Mouse (Mus musculus) hindbrain, embryonic 15.5 days (tissue): ENCODE data around the gene Nudt15. TPM values are rescaled to one million over a fixed set of nuclear protein-coding genes. Genes with fewer than 3 reads are reported as not detected.
A peak's percentile ranks its signal among the peaks of the same experiment; 100 is the strongest.
"Not testable (repeated sequence)": the region's sequence is repeated elsewhere in the genome, so short reads cannot be mapped to it uniquely, and the experiment has no call there.

Experiments
- ATAC-seq: fragments of 200-750 bp; cut with Nextera tagmentation; 2 replicates; pipeline ENCODE4 v1.8.0; 2017; ENCODE audit warnings: low read depth, moderate number of reproducible peaks, moderate TSS enrichment; ENCODE audit not compliant: low FRiP score
- H3K27ac ChIP-seq: fragments of 300-500 bp; sonication (generic); replicated peaks from 2 replicates; pipeline ENCODE4 v1.5.1; 2015; ENCODE audit warnings: mild to moderate bottlenecking, inconsistent platforms
- H3K27me3 ChIP-seq: fragments of 300-500 bp; sonication (generic); 2 replicates; pipeline ENCODE4 v1.6.1; 2015; ENCODE audit warnings: control low read depth, inconsistent platforms
- H3K36me3 ChIP-seq: fragments of 300-500 bp; sonication (generic); 2 replicates; pipeline ENCODE4 v1.6.1; 2015; ENCODE audit warnings: control low read depth, inconsistent platforms
- H3K4me1 ChIP-seq: fragments of 300-500 bp; sonication (generic); replicated peaks from 2 replicates; pipeline ENCODE4 v1.6.1; 2015; ENCODE audit warnings: control low read depth, inconsistent platforms
- H3K4me2 ChIP-seq: fragments of 300-500 bp; sonication (generic); 2 replicates; pipeline ENCODE4 v1.6.1; 2015; ENCODE audit warnings: moderate library complexity, mild to moderate bottlenecking, inconsistent platforms
- H3K4me3 ChIP-seq: fragments of 300-500 bp; sonication (generic); 2 replicates; pipeline ENCODE4 v1.5.1; 2015; ENCODE audit warnings: mild to moderate bottlenecking, inconsistent platforms
- H3K9ac ChIP-seq: fragments of 300-500 bp; sonication (generic); 2 replicates; pipeline ENCODE4 v1.6.1; 2015; ENCODE audit warnings: inconsistent platforms
- H3K9me3 ChIP-seq: fragments of 300-500 bp; sonication (generic); 2 replicates; pipeline ENCODE4 v1.6.1; 2016; ENCODE audit warnings: control low read depth, inconsistent platforms
- WGBS: fragments of 180-500 bp; shearing (Covaris S2); methylation state at CpG from one replicate; pipeline ENCODE4 v1.1.7; 2015; 5-methylcytosine and 5-hydroxymethylcytosine counted together
- polyA plus RNA-seq: library from polyadenylated mRNA; unstranded; fragments of >200 nt; fragmentation: Nextera tagmentation; extraction: Ambion mirVana; gene quantifications from 2 replicates; pipeline ENCODE4 v1.2.1, GENCODE M21; 2015

Nudt15 gene
- polyA plus RNA-seq, 1 experiment from 2014 or later = 8.5 TPM

GRCm38 (mm10) chr14:73547034-73547433 lies 1.0 kb downstream of the Nudt15 start:
- H3K36me3 ChIP-seq = no peaks in the 10 kb centered on the region
- H3K4me2 ChIP-seq = no peak overlapping the region
- H3K9me3 ChIP-seq = no peaks in the 10 kb centered on the region
- no peak overlapping the region for H3K27ac ChIP-seq
- H3K4me1 ChIP-seq = peaks cover 1% of the 10 kb centered on the region; the same call in 1 of the 2 replicates
- no peaks in the 10 kb centered on the region for H3K27me3 ChIP-seq
- H3K4me3 ChIP-seq = no peak overlapping the region
- ATAC-seq = no peak
- no peak overlapping the region for H3K9ac ChIP-seq
- 74% methylated on average over 4 of the region's 4 CpGs for WGBS

GRCm38 (mm10) chr14:73543781-73544180 lies 4.3 kb downstream of the Nudt15 start:
- H3K36me3 ChIP-seq = no peaks in the 10 kb centered on the region
- H3K27ac ChIP-seq = no peak overlapping the region
- ATAC-seq = no peak
- no peaks in the 10 kb centered on the region for H3K9me3 ChIP-seq
- H3K4me3 ChIP-seq = no peak overlapping the region
- no peak overlapping the region for H3K9ac ChIP-seq
- 68% methylated on average over 6 of the region's 6 CpGs for WGBS
- H3K4me1 ChIP-seq = no peaks in the 10 kb centered on the region
- H3K27me3 ChIP-seq = no peaks in the 10 kb centered on the region
- no peak overlapping the region for H3K4me2 ChIP-seq

GRCm38 (mm10) chr14:73535641-73536040 lies 12.4 kb downstream of the Nudt15 start:
- Histone ChIP-seq H3K27me3 (no peaks in the 10 kb centered on the region), H3K4me1 (no peaks in the 10 kb centered on the region), H3K9ac (no peak overlapping the region), H3K4me2 (no peak overlapping the region), H3K27ac (no peak overlapping the region), H3K9me3 (no peaks in the 10 kb centered on the region), H3K36me3 (no peaks in the 10 kb centered on the region), H3K4me3 (no peak overlapping the region)
- WGBS = 89% methylated on average over 2 of the region's 2 CpGs
- ATAC-seq = no peak

GRCm38 (mm10) chr14:73533755-73534465 lies 14.1 kb downstream of the Nudt15 start:
- Histone ChIP-seq H3K36me3 (no peaks in the 10 kb centered on the region), H3K9ac (no peak overlapping the region), H3K4me3 (no peak overlapping the region), H3K9me3 (no peaks in the 10 kb centered on the region), H3K27me3 (no peaks in the 10 kb centered on the region), H3K27ac (no peak overlapping the region), H3K4me1 (no peaks in the 10 kb centered on the region), H3K4me2 (no peak overlapping the region)
- WGBS = 75% methylated on average over 6 of the region's 6 CpGs
- ATAC-seq = no peak

- H3K9ac ChIP-seq, H3K4me2 ChIP-seq, H3K36me3 ChIP-seq, H3K4me3 ChIP-seq, H3K9me3 ChIP-seq, H3K27me3 ChIP-seq, H3K27ac ChIP-seq, ATAC-seq: not testable (repeated sequence)
- H3K4me1 ChIP-seq = peaks cover 11% of the 10 kb centered on the region; the same call in 1 of the 2 replicates
- WGBS = 81% methylated on average over 3 of the region's 3 CpGs
These were observed 19.4 kb downstream of the Nudt15 start for GRCm38 (mm10) chr14:73528661-73529060.

- ATAC-seq = peak; percentile 100
- Histone ChIP-seq H3K9me3 (no peaks in the 10 kb centered on the region), H3K27ac (peak within 1 kb of the TSS; percentile 97), H3K27me3 (peaks cover 3% of the 10 kb centered on the region; the same call in 1 of the 2 replicates), H3K4me3 (peak within 1 kb of the TSS; percentile 58), H3K4me2 (peak within 1 kb of the TSS; percentile 49), H3K36me3 (no peaks in the 10 kb centered on the region), H3K9ac (peak within 1 kb of the TSS; percentile 65), H3K4me1 (peaks cover 11% of the 10 kb centered on the region; the same call in 1 of the 2 replicates)
- WGBS = 0% methylated on average over 41 of the region's 41 CpGs
These were observed 23.1 kb downstream of the Nudt15 start, which contains the start of gene Sucla2 for GRCm38 (mm10) chr14:73524766-73525448. Sucla2 (plus strand) TSS chr14:73525319.

- Histone ChIP-seq H3K4me2 (peak overlapping the region; percentile 49), H3K9me3 (no peaks in the 10 kb centered on the region), H3K4me1 (peaks cover 11% of the 10 kb centered on the region; the same call in 1 of the 2 replicates), H3K4me3 (no peak overlapping the region), H3K9ac (no peak overlapping the region), H3K36me3 (no peaks in the 10 kb centered on the region), H3K27me3 (peaks cover 3% of the 10 kb centered on the region; the same call in 1 of the 2 replicates), H3K27ac (no peak overlapping the region)
- 86% methylated on average over 3 of the region's 3 CpGs for WGBS
- no peak for ATAC-seq
These were observed 23.9 kb downstream of the Nudt15 start for GRCm38 (mm10) chr14:73524136-73524535.

- Histone ChIP-seq H3K4me2 (peak within 1 kb of the TSS; percentile 95), H3K4me1 (peaks cover 18% of the 10 kb centered on the region), H3K9me3 (no peaks in the 10 kb centered on the region), H3K36me3 (0 out of 2 replicates have a peak, but pooled peaks cover 4% of the 10 kb centered on the region), H3K27ac (peak within 1 kb of the TSS; percentile 58), H3K4me3 (peak within 1 kb of the TSS; percentile 89), H3K9ac (peak within 1 kb of the TSS; percentile 80), H3K27me3 (no peaks in the 10 kb centered on the region)
- WGBS = under 1% methylated on average over 40 of the region's 41 CpGs
- ATAC-seq = peak; percentile 96
These were observed 38.1 kb downstream of the Nudt15 start, which contains the start of gene Med4 for GRCm38 (mm10) chr14:73509765-73510423. Med4 (plus strand) TSS chr14:73510025.

GRCm38 (mm10) chr14:73508630-73509395 lies 39.2 kb downstream of the Nudt15 start:
- Histone ChIP-seq H3K36me3 (0 out of 2 replicates have a peak, but pooled peaks cover 4% of the 10 kb centered on the region), H3K9me3 (no peaks in the 10 kb centered on the region), H3K9ac (no peak overlapping the region), H3K27ac (no peak overlapping the region), H3K27me3 (no peaks in the 10 kb centered on the region), H3K4me3 (no peak overlapping the region), H3K4me1 (peaks cover 18% of the 10 kb centered on the region), H3K4me2 (no peak overlapping the region)
- WGBS = 94% methylated on average over 6 of the region's 6 CpGs
- ATAC-seq = no peak

- 76% methylated on average over 11 of the region's 11 CpGs for WGBS
These were observed 40.2 kb downstream of the Nudt15 start for GRCm38 (mm10) chr14:73507702-73508376.

GRCm38 (mm10) chr14:73507200-73507599 lies 40.8 kb downstream of the Nudt15 start:
- 90% methylated on average over 15 of the region's 15 CpGs for WGBS
- ATAC-seq = no peak
- Histone ChIP-seq H3K9ac (no peak overlapping the region), H3K36me3 (0 out of 2 replicates have a peak, but pooled peaks cover 4% of the 10 kb centered on the region), H3K4me1 (peaks cover 25% of the 10 kb centered on the region), H3K27ac (no peak overlapping the region), H3K9me3 (no peaks in the 10 kb centered on the region), H3K4me2 (no peak overlapping the region), H3K27me3 (no peaks in the 10 kb centered on the region), H3K4me3 (no peak overlapping the region)

More at GRCm38 (mm10) chr14:73507702-73508376, 40.2 kb downstream of the Nudt15 start:
- Histone ChIP-seq H3K4me1 (peaks cover 22% of the 10 kb centered on the region), H3K4me3 (no peak overlapping the region), H3K36me3 (0 out of 2 replicates have a peak, but pooled peaks cover 4% of the 10 kb centered on the region), H3K9ac (no peak overlapping the region), H3K4me2 (no peak overlapping the region), H3K27ac (no peak overlapping the region), H3K9me3 (no peaks in the 10 kb centered on the region), H3K27me3 (no peaks in the 10 kb centered on the region)
- ATAC-seq = no peak
